Mouse (Mus musculus): ENCODE measurements around the gene Kri1. TPM values are rescaled to one million over a fixed set of nuclear protein-coding genes. Genes with fewer than 3 reads are reported as not detected.

Kri1 gene
- 85.9 and 120 TPM in 2 replicates for total RNA-seq (2023)

GRCm38 (mm10) chr9:21287571-21288402 lies at the start of gene Kri1:
Gene Kri1, minus strand, starts transcription at chr9:21287969.

DNA sequence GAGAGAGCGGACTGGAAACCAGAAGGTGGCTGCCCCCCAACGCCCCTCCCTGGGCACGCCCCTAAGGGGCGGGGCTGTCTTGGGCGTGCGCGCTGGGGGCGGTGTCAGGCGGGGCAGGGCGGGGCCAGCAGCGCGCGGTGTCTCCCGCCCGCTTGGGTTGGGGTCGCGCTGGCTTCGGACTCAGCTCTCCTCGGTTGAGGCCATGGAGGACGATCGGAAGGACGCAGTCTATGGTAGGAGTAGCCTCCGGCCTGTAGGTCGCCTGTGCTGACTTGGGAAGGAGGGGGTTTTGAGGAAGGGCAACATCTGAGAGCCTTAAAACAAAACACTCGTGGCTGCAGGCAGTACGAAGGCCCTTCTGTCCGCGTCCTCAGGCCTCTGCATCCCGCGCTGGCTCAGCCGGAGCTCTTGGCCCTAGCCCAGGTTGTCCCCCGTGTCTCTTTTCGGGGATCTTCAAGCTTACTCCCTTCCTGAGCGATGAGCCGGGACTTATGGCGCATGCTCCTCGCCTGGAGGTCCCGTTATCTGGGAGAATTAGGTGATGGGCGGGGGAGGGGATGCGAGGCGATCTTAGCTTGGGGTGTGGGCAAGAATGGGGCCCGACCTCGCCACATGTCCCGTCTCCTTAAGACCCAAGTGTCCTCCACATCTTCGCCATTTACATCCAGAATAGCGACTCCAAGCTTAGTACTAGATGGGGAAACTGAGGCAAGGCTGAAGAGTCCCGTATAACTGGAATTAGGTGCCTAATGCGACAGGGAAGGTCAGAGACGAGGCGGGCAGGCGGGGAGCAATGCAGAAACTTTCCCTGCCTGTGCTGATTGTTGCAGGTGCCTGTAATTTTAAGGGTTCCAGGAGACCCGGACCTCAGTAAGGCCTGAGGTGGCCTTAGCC lies 33.1 kb upstream of the Kri1 start, which contains the start of gene Slc44a2:
Gene Slc44a2, plus strand, starts transcription at position 80 of the 894 bp plus-strand sequence.

GRCm38 (mm10) chr9:21312134-21312533 lies 24.4 kb upstream of the Kri1 start, which contains the start of gene Ap1m2:
Gene Ap1m2, minus strand, starts transcription at chr9:21312337.

GRCm38 (mm10) chr9:21291022-21291787 lies 3.4 kb upstream of the Kri1 start, which contains the start of gene Cdkn2d:
Gene Cdkn2d, minus strand, starts transcription at chr9:21291407.

DNA sequence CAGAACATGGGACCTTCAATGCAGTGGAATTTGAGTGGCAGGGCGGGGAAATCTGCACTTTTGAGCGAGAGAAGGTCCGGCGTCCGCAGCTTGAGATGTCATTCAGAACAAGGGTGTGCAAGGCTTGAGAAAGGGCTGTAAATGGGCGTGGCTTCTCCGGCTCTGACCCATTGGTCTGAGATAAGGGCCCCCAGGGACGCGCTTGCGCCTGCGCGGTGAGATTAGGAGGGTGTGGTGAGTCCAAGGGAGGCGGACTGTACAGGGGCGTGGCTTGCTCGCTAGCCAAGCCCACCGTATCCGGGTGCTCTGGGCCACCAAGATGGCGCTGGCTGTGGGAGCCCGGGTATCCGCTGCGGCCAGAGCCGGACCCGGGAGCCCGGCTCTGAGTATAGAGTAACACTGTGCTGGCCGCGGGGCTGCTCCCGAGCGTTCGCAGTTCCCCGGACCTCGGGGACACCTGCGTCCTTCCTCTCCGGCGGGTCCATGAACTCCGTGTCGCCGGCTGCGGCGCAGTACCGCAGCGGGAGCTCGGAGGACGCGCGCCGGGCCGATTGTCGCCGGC lies 22.7 kb downstream of the Kri1 start, which contains the start of gene Atg4d:
Gene Atg4d, plus strand, starts transcription at position 294 of the 562 bp plus-strand sequence.

DNA sequence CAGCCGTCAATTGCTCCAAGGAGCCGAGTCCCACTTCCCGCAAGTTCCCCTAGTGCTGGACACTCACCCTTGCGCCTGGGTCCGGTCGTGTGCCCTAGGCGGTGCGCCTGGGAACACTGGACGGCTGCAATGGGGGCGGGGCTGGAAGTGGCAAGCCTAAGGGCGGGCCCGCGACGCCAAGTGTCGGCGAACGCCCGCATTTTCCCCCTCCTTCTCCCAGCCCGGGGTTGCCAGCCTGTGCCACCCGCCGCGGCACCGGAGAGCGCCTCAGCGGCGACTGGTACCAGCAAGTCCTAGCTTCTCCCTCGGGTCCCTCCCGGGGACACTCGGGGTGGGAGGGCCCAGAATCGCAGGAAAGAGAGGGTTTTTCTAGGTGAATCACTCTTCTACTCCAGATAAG lies 39.4 kb downstream of the Kri1 start, which contains the start of gene S1pr5:
Gene S1pr5, minus strand, starts transcription at position 118 of the 400 bp plus-strand sequence.

DNA sequence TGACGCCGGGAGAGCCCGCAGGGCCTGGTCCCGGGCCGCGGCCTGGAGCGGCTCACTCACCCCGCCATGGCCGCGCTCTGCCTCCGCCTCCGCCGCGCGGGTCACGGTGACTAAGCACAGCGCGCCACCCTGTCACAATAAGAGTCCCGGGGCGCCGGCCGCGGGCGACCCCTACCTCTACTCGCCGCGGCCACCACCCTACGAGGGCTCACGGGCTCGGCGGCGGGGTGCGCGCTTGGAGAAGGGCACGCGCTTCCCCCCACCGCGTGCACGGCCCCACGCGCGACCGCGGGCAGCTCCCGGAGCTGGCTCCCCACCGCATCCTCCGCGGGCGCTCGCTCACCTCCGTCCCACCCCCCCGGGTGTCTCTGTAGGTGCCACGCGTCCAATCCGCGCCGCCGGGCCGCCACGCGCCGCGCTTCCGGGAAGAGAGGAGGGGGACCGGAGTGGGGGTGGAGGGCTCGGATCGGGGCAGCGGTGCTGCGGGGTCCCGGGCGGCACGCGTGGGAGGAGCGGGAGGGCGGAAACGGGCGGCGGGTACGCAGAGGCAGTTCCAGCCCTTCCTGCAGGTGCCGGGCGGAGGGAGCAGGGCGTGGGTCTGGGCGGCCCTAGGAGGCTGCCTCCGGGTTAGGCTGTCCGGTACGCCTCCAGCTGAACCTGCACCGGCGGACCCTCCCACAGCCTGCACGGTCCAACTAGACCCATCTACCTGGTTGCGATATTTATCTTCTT lies 48.9 kb downstream of the Kri1 start, which contains the start of gene Keap1:
Gene Keap1, minus strand, starts transcription at position 629 of the 732 bp plus-strand sequence.

Other genes starting within 250 kb of the Kri1 start
- 1.2 TPM in 1 of 2 replicates, not detected in the other for gene Zglp1, start 220.9 kb downstream of the Kri1 start, total RNA-seq (2023)
- gene Gm49373, start 214.9 kb downstream of the Kri1 start, total RNA-seq (2023): 0.51 and 0.82 TPM in 2 replicates
- gene Fdx1l, start 214.4 kb downstream of the Kri1 start, total RNA-seq (2023): 5.1 and 13.1 TPM in 2 replicates
- gene Gm38431, start 196.0 kb downstream of the Kri1 start, total RNA-seq (2023): 2.6 and 6.7 TPM in 2 replicates
- gene Raver1, start 196.0 kb downstream of the Kri1 start, total RNA-seq (2023): 46.4 and 48.2 TPM in 2 replicates
- gene Tyk2, start 156.7 kb downstream of the Kri1 start, total RNA-seq (2023): 36.5 and 51.5 TPM in 2 replicates
- 67.0 and 69.7 TPM in 2 replicates for gene Cdc37, start 138.0 kb downstream of the Kri1 start, total RNA-seq (2023)
- gene Pde4a, start 122.3 kb downstream of the Kri1 start, total RNA-seq (2023): 4.1 and 5.6 TPM in 2 replicates
- 22.5 and 23.8 TPM in 2 replicates for gene Keap1, start 48.6 kb downstream of the Kri1 start, total RNA-seq (2023)
- 0.98 and 1.0 TPM in 2 replicates for gene S1pr5, start 39.5 kb downstream of the Kri1 start, total RNA-seq (2023)
- 42.8 and 57.4 TPM in 2 replicates for gene Atg4d, start 22.7 kb downstream of the Kri1 start, total RNA-seq (2023)
- 134 and 138 TPM in 2 replicates for gene Cdkn2d, start 3.4 kb upstream of the Kri1 start, total RNA-seq (2023)
- 3.1 and 4.9 TPM in 2 replicates for gene Ap1m2, start 24.4 kb upstream of the Kri1 start, total RNA-seq (2023)
- 108 and 125 TPM in 2 replicates for gene Slc44a2, start 32.7 kb upstream of the Kri1 start, total RNA-seq (2023)
- gene Ilf3, start 79.9 kb upstream of the Kri1 start, total RNA-seq (2023): 44.6 and 51.6 TPM in 2 replicates
- 26.3 and 30.6 TPM in 2 replicates for gene Qtrt1, start 123.9 kb upstream of the Kri1 start, total RNA-seq (2023)
- 246 and 306 TPM in 2 replicates for gene Dnm2, start 136.9 kb upstream of the Kri1 start, total RNA-seq (2023)
- gene Tmed1, start 222.3 kb upstream of the Kri1 start, total RNA-seq (2023): 4.2 and 5.8 TPM in 2 replicates
- gene AB124611, start 238.2 kb upstream of the Kri1 start, total RNA-seq (2023): 229 and 277 TPM in 2 replicates